Mouse (Mus musculus) cortical plate, adult 2 months (tissue): ENCODE measurements around the gene Astn1.

Experiments
- CTCF ChIP-seq: fragments of 200-500 bp; IDR thresholded peaks from 2 replicates; pipeline ENCODE4 v1.5.1; 2011; ENCODE audit warnings: mild to moderate bottlenecking, control low read depth, low read length; ENCODE audit not compliant: insufficient read depth; ENCODE audit errors: extremely low read depth
- POLR2A ChIP-seq: fragments of 200-500 bp; IDR thresholded peaks from 2 replicates; pipeline ENCODE4 v1.6.1; 2011; ENCODE audit warnings: mild to moderate bottlenecking, low read length, control low read depth; ENCODE audit not compliant: insufficient read depth; ENCODE audit errors: extremely low read depth

GRCm38 (mm10) chr1:158604149-158604548 lies 242.1 kb downstream of the Astn1 start:
- TF ChIP-seq CTCF (no peak), POLR2A (no peak)
